Mouse (Mus musculus) splenic B cell, adult 2 months (primary cell): ENCODE results near the gene B3gnt7.

ENCODE experiments used
- DNase-seq: peaks from one replicate; pipeline ENCODE4 v3.0.0-alpha.2; 2011; ENCODE audit warnings: low read depth, low spot score
- H3K27me3 ChIP-seq: 2 replicates; pipeline ENCODE4 v1.6.1; 2012; ENCODE audit warnings: mild to moderate bottlenecking, low read length, moderate library complexity, mixed read lengths; ENCODE audit not compliant: control insufficient read depth, poor library complexity, insufficient read depth, severe bottlenecking
- H3K36me3 ChIP-seq: 2 replicates; pipeline ENCODE4 v1.6.1; 2012; ENCODE audit warnings: mild to moderate bottlenecking, low read length, moderate library complexity, mixed read lengths; ENCODE audit not compliant: control insufficient read depth, poor library complexity, insufficient read depth, severe bottlenecking

B3gnt7 gene

DNA sequence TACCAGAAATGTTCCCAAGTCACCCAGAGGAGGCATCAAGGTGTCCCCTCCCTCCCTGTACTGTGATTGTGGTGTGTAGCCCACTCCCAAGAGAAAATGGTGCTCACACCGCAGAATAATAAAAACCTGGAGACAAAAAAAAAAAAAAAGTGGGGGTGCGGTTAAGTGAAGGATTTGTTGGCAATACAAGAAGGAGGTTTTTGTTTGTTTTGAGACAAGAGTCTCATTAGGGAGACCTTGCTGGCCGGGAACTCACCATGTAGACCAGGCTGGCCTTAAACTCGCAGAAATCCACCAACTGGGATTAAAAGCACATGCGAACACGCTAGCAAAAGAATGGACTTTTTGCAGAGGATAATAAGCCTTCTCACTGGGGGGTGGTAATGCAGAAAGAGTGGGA lies at the start of gene B3gnt7:
TSS of gene B3gnt7 (plus strand) at position 301 of the 400 bp plus-strand sequence.
- no peaks in the 10 kb centered on the region for H3K27me3 ChIP-seq
- DNase-seq, result no peak
- H3K36me3 ChIP-seq, result no peaks in the 10 kb centered on the region; the same call in 1 of the 2 replicates

DNA sequence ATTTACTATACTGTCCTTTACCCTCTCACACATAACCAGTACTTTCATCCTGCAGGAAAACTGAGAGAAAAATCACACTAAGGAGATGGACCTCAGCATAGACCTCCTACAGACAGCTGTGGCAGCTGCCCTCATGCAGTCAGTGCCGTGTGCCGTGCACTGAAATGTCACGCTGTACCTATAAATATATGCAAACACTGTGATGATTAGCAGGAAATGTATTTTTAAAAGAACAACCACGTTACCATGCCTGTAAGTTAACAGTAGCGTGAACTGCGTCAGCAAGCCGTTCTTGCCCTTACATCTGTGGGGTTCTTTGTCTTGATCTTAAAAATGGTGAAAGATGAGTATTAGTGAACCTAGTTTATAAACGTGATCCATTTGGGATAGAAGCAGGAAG lies 49.2 kb upstream of the B3gnt7 start:
- DNase-seq, result peak; percentile 80
- H3K27me3 ChIP-seq, result no peaks in the 10 kb centered on the region

DNA sequence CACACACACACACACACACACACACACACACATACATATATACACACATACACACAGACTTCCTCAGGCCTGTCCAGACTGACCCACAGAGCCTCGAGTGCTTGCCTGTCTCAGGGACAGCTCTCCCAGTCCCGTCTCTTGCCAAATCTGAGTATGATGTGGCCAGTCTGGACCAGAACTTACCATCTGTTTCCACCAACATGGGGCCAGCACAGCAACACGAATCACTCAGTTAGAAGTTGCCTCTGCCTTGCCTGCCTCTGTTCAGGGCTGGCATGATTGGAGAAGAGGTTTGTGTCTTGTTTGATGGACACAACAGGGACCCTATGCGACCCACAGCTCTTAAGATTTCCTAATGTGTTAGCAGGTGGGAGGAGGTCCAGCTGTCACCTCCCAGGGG lies 46.3 kb upstream of the B3gnt7 start:
- Histone ChIP-seq H3K27me3 (no peaks in the 10 kb centered on the region), H3K36me3 (no peaks in the 10 kb centered on the region)
- no peak for DNase-seq

More for the DNA sequence above, 49.2 kb upstream of the B3gnt7 start:
- H3K36me3 ChIP-seq, result no peaks in the 10 kb centered on the region

- DNase-seq, result no peak
- Histone ChIP-seq H3K27me3 (no peaks in the 10 kb centered on the region), H3K36me3 (no peaks in the 10 kb centered on the region)
These were observed 45.4 kb upstream of the B3gnt7 start for GRCm38 (mm10) chr1:86257228-86257627.

DNA sequence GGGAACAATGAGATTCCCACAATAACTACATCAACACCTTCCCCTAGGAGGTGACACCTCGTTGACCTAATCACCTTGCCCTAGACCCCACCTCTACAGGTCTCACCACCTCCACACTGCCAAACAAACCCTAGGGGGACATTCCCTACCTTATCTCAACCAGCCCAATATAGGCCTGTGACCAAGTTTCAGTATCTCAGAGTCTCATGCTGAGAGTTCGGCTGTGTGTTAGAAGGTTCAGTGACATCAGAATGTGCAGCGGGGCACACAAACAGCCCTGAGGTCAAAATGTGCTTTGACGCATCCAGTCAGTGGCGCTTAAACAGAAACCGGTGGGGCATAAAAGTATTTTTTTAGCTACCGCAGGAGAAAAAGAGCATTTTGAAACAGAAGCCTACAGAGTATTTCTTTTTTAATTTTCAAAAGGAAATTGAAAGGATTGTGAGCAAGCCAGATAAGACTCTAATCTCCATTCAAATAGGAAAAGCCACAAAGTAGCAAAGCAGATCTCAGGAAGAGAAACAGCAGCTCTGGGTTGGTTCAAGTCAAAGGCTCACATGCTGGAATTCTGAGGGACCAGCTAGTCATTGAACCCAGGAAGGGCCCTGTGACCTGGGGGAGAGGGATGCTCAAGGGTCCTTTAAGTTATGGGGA lies 44.3 kb upstream of the B3gnt7 start:
- no peaks in the 10 kb centered on the region for H3K27me3 ChIP-seq
- H3K36me3 ChIP-seq, result no peaks in the 10 kb centered on the region
- peak; percentile 84 for DNase-seq

DNA sequence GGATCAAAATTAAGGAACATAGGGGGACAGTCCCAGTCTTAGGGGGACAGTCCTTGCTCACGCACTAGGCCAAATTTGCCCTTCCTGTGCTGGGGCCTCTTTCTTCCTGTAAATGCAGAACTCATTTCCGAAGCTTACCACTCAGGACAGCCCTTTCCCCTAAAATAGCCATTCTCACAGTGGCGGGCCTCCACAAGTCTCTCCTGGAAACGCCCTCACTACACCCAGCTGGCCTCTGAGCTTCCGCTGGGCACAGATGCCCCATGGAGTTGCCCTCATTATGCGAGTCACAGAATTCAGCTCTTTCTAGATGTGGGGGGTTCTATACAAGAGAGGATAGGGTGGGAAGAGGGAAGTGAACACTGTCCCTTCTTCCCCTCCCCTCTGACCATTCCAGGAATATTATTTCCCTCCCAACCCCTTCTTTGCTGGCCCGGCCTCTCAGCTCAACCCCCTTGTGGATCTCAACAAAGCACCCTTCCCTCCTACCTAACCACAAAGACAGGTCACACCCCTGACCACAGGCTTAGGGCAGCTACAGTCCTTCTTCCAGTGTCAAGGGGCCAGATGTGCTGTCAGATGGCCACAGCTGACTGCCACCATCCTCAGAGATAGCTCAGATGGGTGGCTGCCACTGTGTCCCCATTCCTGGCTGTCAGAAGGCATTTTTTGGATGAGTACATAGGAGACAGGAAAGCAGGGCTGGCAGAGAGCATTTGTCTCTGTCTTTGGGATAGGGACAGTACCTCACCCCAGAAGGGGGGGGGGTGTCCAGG lies 38.9 kb upstream of the B3gnt7 start:
- Histone ChIP-seq H3K27me3 (no peaks in the 10 kb centered on the region), H3K36me3 (no peaks in the 10 kb centered on the region)
- peak; percentile 56 for DNase-seq

- Histone ChIP-seq H3K36me3 (no peaks in the 10 kb centered on the region), H3K27me3 (no peaks in the 10 kb centered on the region)
- DNase-seq, result peak; percentile 80
These were observed 37.6 kb upstream of the B3gnt7 start for GRCm38 (mm10) chr1:86265060-86265459.

DNA sequence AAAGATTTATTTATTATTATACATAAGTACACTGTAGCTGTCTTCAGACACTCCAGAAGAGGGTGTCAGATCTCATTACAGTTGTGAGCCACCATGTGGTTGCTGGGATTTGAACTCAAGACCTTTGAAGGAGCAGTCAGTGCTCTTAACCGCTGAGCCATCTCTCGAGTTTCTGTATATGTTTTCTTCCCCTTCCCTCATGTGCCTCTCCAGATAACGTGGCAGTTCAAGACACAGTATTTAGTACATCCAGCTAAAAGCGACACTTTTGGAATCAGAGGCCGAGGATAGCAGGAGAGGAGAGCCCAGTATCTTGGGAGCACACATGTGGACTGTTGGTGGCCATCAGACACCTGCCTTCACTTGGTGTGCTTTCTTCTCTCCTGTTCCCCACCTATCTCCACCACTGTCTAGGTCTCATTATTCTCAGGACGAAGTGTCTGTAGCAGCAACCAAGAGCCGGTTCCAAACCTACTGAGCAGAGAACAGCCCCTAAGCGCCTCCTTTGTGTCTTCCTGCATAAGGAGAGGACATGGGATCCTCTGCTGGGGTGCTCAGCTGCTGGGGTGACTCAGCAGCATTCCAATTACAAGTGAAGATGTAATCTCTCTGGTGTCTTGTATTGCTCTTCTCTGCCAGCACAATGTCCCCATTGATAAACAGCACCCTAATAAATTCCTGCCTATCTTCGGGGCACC lies 34.0 kb upstream of the B3gnt7 start:
- Histone ChIP-seq H3K27me3 (no peaks in the 10 kb centered on the region), H3K36me3 (no peaks in the 10 kb centered on the region)
- DNase-seq, result no peak

DNA sequence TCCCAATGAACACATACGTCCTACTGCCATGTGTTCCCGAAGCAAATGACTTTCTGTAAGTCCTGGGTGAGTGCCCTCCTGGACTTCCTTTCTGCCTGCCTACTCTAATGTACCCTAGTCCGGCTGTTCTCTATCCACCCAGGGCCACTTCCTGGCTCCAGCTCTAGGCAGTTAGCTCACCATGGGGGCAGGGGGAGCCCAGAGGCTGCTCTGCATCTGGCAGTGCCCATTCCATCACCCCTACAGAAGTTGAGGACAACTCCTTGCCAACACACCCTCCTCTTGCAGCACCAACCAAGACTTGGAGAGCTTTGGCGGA lies 33.5 kb upstream of the B3gnt7 start:
- no peaks in the 10 kb centered on the region for H3K36me3 ChIP-seq
- no peak for DNase-seq
- no peaks in the 10 kb centered on the region for H3K27me3 ChIP-seq

DNA sequence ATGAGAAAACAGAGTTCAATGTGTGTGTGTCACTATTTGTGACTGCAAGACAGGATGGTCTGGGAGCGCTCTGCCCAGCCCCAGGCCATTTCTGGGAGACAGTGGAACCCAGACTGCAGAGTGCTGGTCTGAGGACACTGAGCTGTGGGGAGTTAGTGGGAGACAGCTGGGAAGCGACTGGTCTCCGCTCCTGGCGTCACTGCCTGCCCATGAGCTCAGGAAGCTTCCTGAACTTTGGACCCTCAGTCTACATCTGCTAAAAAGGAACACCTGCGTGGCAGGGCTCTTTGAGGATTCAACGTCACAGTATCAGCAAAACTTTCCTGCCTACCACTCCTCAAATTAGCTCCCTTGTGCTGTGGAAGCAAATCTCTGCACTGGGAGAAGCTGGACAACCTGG lies 30.9 kb upstream of the B3gnt7 start:
- no peak for DNase-seq
- no peaks in the 10 kb centered on the region for H3K27me3 ChIP-seq
- H3K36me3 ChIP-seq, result no peaks in the 10 kb centered on the region

DNA sequence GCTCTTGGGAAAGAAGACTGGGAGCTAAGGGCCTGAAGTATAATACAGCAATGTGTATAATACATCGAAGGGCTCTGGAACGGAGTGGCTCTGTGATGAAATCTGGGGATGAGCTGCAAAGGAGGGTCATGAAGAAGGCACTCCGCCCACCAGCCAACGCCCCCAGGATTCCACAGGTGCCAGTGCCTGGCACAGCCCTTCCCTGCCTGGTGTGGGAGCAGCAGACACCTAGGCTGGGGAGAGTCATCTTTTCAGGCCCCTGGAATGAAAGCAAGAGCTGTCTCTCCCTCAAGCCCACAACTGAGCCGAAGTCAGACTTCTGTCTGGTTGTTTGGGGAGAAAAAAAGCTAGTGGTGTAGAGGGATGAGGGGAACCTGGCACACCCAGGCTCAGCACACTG lies 25.6 kb upstream of the B3gnt7 start:
- no peak for DNase-seq
- Histone ChIP-seq H3K27me3 (no peaks in the 10 kb centered on the region), H3K36me3 (no peaks in the 10 kb centered on the region; the same call in none of the 2 replicates)

- Histone ChIP-seq H3K36me3 (no peaks in the 10 kb centered on the region; the same call in none of the 2 replicates), H3K27me3 (no peaks in the 10 kb centered on the region)
- no peak for DNase-seq
These were observed 20.7 kb upstream of the B3gnt7 start for GRCm38 (mm10) chr1:86281781-86282536.

- no peak for DNase-seq
- Histone ChIP-seq H3K27me3 (no peaks in the 10 kb centered on the region), H3K36me3 (no peaks in the 10 kb centered on the region; the same call in none of the 2 replicates)
These were observed 18.5 kb upstream of the B3gnt7 start for GRCm38 (mm10) chr1:86284101-86284500.

- no peak for DNase-seq
- no peaks in the 10 kb centered on the region for H3K27me3 ChIP-seq
- no peaks in the 10 kb centered on the region; the same call in 1 of the 2 replicates for H3K36me3 ChIP-seq
These were observed 17.3 kb upstream of the B3gnt7 start for GRCm38 (mm10) chr1:86285295-86285694.
